Mouse (Mus musculus) heart, adult 9 months (tissue): ENCODE measurements around the gene Dgcr8.

ENCODE experiments used
- DNase-seq, 2 experiments: peaks; one replicate each; pipeline ENCODE4 v3.0.0; 2022; ENCODE audit warnings: low spot score in 2 of 2

Gene Dgcr8

DNA sequence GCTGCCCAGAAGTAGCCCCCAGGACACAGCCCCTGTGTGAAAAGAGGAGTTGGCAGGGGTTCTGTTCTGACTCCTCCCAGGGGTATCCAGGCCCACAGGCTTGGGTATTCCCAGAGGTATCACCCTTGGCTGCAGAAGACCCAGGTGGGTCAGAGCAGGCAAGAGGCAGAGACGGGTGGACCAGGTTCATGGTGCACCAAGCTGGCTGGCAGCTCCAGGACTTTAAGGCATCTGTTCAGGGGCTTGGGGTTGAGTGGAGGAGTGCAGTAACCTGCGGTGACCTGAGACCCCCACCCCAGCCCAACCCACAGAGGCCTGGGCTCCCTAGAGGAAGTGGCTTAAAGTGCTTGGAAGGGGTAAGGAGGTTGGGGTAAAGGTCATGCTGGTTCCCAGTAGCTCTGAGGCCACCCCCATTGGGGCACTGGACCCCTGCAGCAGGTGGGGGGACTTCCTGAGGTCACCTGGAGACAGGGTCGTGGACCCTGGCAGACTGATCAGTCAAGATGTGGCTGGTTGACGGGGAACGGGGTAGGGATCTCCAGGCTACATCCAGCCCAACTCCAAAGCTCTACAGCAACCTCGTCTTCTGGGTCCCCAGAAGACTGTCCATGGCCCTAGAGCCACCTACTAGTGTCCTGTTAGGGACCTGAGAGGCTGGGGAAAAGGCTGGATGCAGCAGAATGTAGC is 68.0 kb downstream of the Dgcr8 start:
- no peak for DNase-seq

DNA sequence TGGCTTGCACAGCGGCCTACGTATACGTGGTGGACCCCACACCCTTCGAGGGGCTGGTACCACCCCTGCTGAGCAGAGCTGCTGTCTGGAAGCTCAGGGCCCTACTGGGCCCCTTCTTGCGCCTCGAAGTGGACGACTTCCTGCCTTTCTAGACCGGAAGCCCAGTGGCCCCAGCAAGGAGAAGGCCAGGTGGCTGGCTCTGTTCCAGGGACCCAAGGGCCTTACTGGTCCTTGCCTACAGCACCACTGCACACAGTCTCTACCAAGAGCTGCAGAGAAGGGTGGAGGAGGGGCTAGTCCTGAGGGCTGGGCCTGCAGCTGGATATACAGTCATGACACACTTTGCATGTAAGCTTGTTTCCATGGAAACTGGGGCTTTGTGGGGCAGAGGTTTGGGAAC is 69.0 kb downstream of the Dgcr8 start:
- no peak for DNase-seq

DNA sequence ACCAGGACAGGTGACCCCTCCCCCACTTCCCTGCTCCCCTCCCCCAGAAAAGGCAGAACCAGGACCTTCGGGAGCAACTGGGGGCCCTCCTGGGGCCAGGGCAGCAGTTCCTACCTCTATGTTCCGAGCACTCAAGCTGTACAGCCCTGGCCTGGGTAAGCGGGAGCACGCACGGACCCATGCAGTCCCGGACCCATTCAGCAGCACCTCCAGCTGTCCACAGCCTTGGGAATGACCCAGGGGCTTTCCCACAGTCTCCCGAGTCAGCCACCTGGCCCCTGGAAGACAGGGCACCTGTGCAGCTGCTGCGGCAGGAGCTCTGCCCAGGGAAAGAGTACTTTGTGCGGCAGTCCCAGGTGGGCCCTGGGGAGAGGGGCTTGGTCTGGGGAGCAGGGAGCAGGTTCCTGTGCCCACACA is 70.5 kb downstream of the Dgcr8 start:
- no peak for DNase-seq

DNA sequence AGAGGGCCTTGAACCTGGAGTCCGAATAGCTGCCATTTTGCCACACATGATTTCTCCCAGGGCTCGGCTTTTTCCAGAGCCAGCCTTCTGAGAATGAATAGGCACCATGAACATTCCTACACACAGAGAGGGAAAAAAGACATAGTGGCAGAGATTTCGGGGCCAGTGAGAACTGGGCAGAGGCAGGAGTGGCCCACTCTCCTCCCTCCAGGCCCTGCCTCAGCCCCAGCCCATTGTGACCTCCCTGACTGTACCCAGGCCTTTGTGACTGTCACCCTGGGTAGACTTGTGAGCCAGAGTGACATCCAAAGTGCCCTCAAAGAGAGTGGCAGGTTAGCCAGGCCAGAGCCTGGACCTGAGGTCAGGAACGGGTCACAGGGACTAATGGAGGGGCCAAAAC is 71.5 kb downstream of the Dgcr8 start, which contains the start of gene Ccdc188:
Gene Ccdc188 (plus strand): TSS at position 301 of the 400 bp plus-strand sequence.
- no peak for DNase-seq

DNA sequence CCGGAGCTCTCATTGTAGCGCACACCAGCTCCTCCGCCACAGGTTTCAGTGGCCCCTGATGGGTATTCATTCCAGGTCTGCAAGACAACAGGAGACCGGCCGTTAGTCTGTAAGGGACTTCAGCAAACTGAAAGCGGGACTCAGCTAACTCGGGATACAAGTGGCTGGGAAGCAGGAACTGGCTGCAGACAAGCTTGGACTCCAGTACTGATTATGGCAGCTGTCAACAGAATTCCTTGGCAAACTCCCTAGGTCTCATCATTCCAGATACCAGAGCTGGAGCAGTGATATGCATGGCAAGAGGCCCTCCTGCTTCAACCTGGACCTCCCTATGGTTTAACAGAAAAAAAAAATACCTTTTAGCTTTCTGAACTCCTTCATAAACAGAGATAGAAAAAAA is 74.2 kb downstream of the Dgcr8 start:
- DNase-seq, result no peak

DNA sequence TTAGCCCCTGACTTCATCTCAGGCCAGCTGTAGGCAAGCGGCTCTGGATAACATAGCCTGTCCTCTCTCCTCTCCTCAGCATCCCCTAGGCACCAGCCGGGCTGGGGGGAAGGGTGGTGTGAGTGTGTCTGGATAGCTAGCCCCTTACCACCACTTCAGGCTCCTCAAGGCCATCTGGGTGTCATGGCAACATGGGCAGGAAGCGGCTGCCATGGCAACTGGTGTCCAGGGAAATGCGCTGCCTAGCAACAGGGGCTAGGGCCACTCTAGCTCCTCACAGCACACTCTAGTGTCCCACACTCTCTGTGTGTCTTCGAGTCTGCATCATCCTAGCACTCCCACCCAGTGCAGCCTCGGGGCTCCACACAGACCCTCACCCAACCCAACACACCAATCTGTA is 75.4 kb downstream of the Dgcr8 start:
- DNase-seq, result no peak

DNA sequence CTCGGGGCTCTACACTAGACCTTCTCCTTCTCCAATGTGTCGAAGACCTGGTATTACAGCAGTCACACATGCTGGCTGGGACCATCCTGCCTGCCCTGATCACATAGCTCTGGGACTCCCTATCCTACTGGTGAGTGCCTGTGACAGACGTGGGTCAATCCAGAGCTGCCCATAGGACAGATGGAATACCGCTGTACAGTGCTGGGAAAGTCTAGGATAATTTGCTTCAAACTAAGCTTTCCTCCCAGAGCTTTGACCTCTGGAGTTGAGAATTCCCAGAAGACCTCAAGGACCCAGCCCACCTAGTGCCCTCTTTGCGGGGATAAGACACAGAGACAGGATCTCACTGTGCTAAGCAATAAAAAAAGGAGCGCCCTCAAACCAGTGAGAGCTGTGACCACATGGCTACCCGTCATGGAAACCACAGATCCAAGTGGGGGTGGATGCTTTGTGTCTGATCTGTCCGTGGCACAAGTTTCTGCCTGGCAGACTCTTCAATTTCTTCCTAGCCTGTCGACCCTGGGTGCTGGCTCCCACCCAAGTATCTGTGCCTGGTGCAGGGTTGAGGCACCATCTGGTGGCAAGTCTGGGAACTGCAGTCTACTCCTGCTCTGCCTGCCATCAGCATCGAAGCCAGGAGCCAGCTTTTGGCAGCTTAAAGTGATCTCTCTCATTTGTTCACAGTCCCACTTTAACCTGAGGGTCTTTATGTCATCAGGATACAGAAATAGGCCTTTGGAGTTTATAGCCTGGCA is 77.5 kb downstream of the Dgcr8 start:
- DNase-seq, result peak; percentile 65 to 77

DNA sequence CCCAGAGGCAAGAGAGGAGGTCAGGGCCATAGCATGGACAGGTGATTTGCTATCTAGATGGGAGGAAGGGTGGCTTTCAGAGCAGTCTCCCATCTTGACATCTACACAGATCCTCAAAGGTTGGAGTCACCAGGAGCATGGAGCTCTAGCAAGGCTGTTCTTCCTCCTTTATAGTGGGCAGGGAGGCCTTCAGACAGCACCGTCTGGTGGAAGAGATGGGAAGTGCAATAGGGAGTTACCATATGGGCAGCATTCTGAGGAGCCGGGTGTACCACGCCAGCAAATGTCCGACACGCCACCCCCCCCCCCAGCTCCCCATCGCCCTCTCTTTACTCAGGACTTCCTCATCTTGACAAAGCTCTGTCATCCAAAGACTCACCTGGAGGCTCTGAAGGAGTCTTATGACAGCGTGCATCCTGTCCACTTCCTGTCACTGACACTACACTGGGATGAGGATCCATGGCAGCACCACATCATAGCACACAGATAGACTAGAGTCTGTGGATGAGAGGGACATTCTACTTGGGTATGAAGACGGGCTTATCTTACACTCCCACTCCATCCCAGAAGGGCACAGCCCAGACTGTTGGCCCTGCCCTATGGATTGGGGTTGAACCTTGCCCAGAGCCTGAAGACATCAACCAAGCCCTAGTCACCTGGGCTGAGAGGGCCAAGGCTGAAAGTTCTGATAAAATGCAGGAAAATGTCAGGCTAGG is 78.2 kb downstream of the Dgcr8 start:
- no peak for DNase-seq
